Mouse (Mus musculus): ENCODE results near the gene Fos. TPM values are rescaled to one million over a fixed set of nuclear protein-coding genes. Genes with fewer than 3 reads are reported as not detected.

Fos gene
- polyA plus RNA-seq, 1 experiment from 2014 or later = 11.2 TPM

GRCm38 (mm10) chr12:85455065-85456058, 18.3 kb upstream of the Fos start:
- peak overlapping the region; percentile 42 for H3K4me3 ChIP-seq (ENCODE audit: low read depth, low read length)
- ATAC-seq (ENCODE audit: low read depth) (peak; percentile 98), DNase-seq (ENCODE audit: low spot score) (peak; percentile 100)
- WGBS = under 1% methylated on average over 34 of the region's 44 CpGs
- no peaks in the 10 kb centered on the region for H3K27me3 ChIP-seq (replicated peaks; ENCODE audit: control insufficient read depth, insufficient read depth, low read length)
- H3K4me2 ChIP-seq (ENCODE audit: low read depth, low read length) = peak overlapping the region; percentile 82
- peaks cover 30% of the 10 kb centered on the region for H3K4me1 ChIP-seq (ENCODE audit: control insufficient read depth, insufficient read depth, low read length)
- peak overlapping the region; percentile 62 for H3K9ac ChIP-seq (ENCODE audit: low read depth, low read length)
- no peaks in the 10 kb centered on the region for H3K9me3 ChIP-seq (ENCODE audit: control insufficient read depth, low read length)
- H3K36me3 ChIP-seq (ENCODE audit: control insufficient read depth, insufficient read depth, low read length) = no peaks in the 10 kb centered on the region
- peak overlapping the region; percentile 98 for H3K27ac ChIP-seq (replicated peaks; ENCODE audit: low read depth, low read length)

- Histone ChIP-seq H3K27ac (replicated peaks; ENCODE audit: low read depth, low read length) (peak overlapping the region; percentile 98), H3K4me1 (ENCODE audit: control insufficient read depth, insufficient read depth, low read length) (peaks cover 30% of the 10 kb centered on the region)
Measured at GRCm38 (mm10) chr12:85456276-85456675, 17.4 kb upstream of the Fos start.

GRCm38 (mm10) chr12:85456966-85457505, 16.7 kb upstream of the Fos start:
- Histone ChIP-seq H3K4me1 (ENCODE audit: control insufficient read depth, insufficient read depth, low read length) (peaks cover 29% of the 10 kb centered on the region), H3K9ac (ENCODE audit: low read depth, low read length) (no peak overlapping the region), H3K27me3 (replicated peaks; ENCODE audit: control insufficient read depth, insufficient read depth, low read length) (no peaks in the 10 kb centered on the region), H3K4me2 (ENCODE audit: low read depth, low read length) (no peak overlapping the region), H3K4me3 (ENCODE audit: low read depth, low read length) (no peak overlapping the region), H3K36me3 (ENCODE audit: control insufficient read depth, insufficient read depth, low read length) (no peaks in the 10 kb centered on the region), H3K27ac (replicated peaks; ENCODE audit: low read depth, low read length) (no peak overlapping the region), H3K9me3 (ENCODE audit: control insufficient read depth, low read length) (no peaks in the 10 kb centered on the region)
- ATAC-seq (ENCODE audit: low read depth) = no peak
- no peak for DNase-seq (ENCODE audit: low spot score)
- 69% methylated on average over 13 of the region's 13 CpGs for whole genome bisulfite sequencing

More at GRCm38 (mm10) chr12:85456276-85456675, 17.4 kb upstream of the Fos start:
- ATAC-seq (ENCODE audit: low read depth) = no peak
- no peaks in the 10 kb centered on the region for H3K27me3 ChIP-seq (replicated peaks; ENCODE audit: control insufficient read depth, insufficient read depth, low read length)
- H3K36me3 ChIP-seq (ENCODE audit: control insufficient read depth, insufficient read depth, low read length) = no peaks in the 10 kb centered on the region
- no peak for DNase-seq (ENCODE audit: low spot score)
- H3K9me3 ChIP-seq (ENCODE audit: control insufficient read depth, low read length) = no peaks in the 10 kb centered on the region
- peak overlapping the region; percentile 82 for H3K4me2 ChIP-seq (ENCODE audit: low read depth, low read length)
- peak overlapping the region; percentile 62; the same call in 1 of the 2 replicates for H3K9ac ChIP-seq (ENCODE audit: low read depth, low read length)
- peak overlapping the region; percentile 42; the same call in 1 of the 2 replicates for H3K4me3 ChIP-seq (ENCODE audit: low read depth, low read length)
- 36% methylated on average over 4 of the region's 4 CpGs for WGBS

- WGBS = 66% methylated on average over 4 of the region's 4 CpGs
- Histone ChIP-seq H3K4me1 (ENCODE audit: control insufficient read depth, insufficient read depth, low read length) (peaks cover 26% of the 10 kb centered on the region), H3K4me3 (ENCODE audit: low read depth, low read length) (no peak overlapping the region), H3K36me3 (ENCODE audit: control insufficient read depth, insufficient read depth, low read length) (no peaks in the 10 kb centered on the region), H3K27ac (replicated peaks; ENCODE audit: low read depth, low read length) (peak overlapping the region; percentile 49; the same call in 1 of the 2 replicates), H3K27me3 (replicated peaks; ENCODE audit: control insufficient read depth, insufficient read depth, low read length) (no peaks in the 10 kb centered on the region), H3K9me3 (ENCODE audit: control insufficient read depth, low read length) (no peaks in the 10 kb centered on the region), H3K4me2 (ENCODE audit: low read depth, low read length) (no peak overlapping the region), H3K9ac (ENCODE audit: low read depth, low read length) (no peak overlapping the region)
- no peak for ATAC-seq (ENCODE audit: low read depth)
- DNase-seq (ENCODE audit: low spot score) = peak; percentile 77
Measured at GRCm38 (mm10) chr12:85459820-85460219, 13.9 kb upstream of the Fos start.

- Histone ChIP-seq H3K9ac (ENCODE audit: low read depth, low read length) (peak overlapping the region; percentile 39; the same call in 1 of the 2 replicates), H3K4me2 (ENCODE audit: low read depth, low read length) (peak overlapping the region; percentile 41), H3K9me3 (ENCODE audit: control insufficient read depth, low read length) (no peaks in the 10 kb centered on the region), H3K36me3 (ENCODE audit: control insufficient read depth, insufficient read depth, low read length) (no peaks in the 10 kb centered on the region), H3K27ac (replicated peaks; ENCODE audit: low read depth, low read length) (peak overlapping the region; percentile 66), H3K4me1 (ENCODE audit: control insufficient read depth, insufficient read depth, low read length) (peaks cover 17% of the 10 kb centered on the region), H3K27me3 (replicated peaks; ENCODE audit: control insufficient read depth, insufficient read depth, low read length) (no peaks in the 10 kb centered on the region), H3K4me3 (ENCODE audit: low read depth, low read length) (no peak overlapping the region)
- peak; percentile 66 for DNase-seq (ENCODE audit: low spot score)
- peak; percentile 26; the same call in 1 of the 2 replicates for ATAC-seq (ENCODE audit: low read depth)
- 22% methylated on average over 21 of the region's 21 CpGs for WGBS
Measured at GRCm38 (mm10) chr12:85461913-85462663, 11.6 kb upstream of the Fos start.

- ATAC-seq (ENCODE audit: low read depth) = no peak
- 40% methylated on average over 7 of the region's 7 CpGs for whole genome bisulfite sequencing
- H3K27ac ChIP-seq (replicated peaks; ENCODE audit: low read depth, low read length) = peak overlapping the region; percentile 66; the same call in 1 of the 2 replicates
Measured at GRCm38 (mm10) chr12:85462802-85463201, 10.9 kb upstream of the Fos start.

GRCm38 (mm10) chr12:85464431-85464830, 9.3 kb upstream of the Fos start:
- ATAC-seq (ENCODE audit: low read depth) (no peak), DNase-seq (ENCODE audit: low spot score) (no peak)
- Histone ChIP-seq H3K27me3 (replicated peaks; ENCODE audit: control insufficient read depth, insufficient read depth, low read length) (no peaks in the 10 kb centered on the region), H3K4me3 (ENCODE audit: low read depth, low read length) (no peak overlapping the region), H3K9ac (ENCODE audit: low read depth, low read length) (no peak overlapping the region), H3K27ac (replicated peaks; ENCODE audit: low read depth, low read length) (no peak overlapping the region), H3K9me3 (ENCODE audit: control insufficient read depth, low read length) (no peaks in the 10 kb centered on the region), H3K36me3 (ENCODE audit: control insufficient read depth, insufficient read depth, low read length) (no peaks in the 10 kb centered on the region), H3K4me2 (ENCODE audit: low read depth, low read length) (no peak overlapping the region), H3K4me1 (ENCODE audit: control insufficient read depth, insufficient read depth, low read length) (peaks cover 22% of the 10 kb centered on the region)
- 76% methylated on average over 5 of the region's 5 CpGs for whole genome bisulfite sequencing

More at GRCm38 (mm10) chr12:85462802-85463201, 10.9 kb upstream of the Fos start:
- peaks cover 21% of the 10 kb centered on the region for H3K4me1 ChIP-seq (ENCODE audit: control insufficient read depth, insufficient read depth, low read length)
- H3K9ac ChIP-seq (ENCODE audit: low read depth, low read length) = no peak overlapping the region
- H3K27me3 ChIP-seq (replicated peaks; ENCODE audit: control insufficient read depth, insufficient read depth, low read length) = no peaks in the 10 kb centered on the region
- H3K36me3 ChIP-seq (ENCODE audit: control insufficient read depth, insufficient read depth, low read length) = no peaks in the 10 kb centered on the region
- DNase-seq (ENCODE audit: low spot score) = no peak
- H3K4me2 ChIP-seq (ENCODE audit: low read depth, low read length) = 0 out of 2 replicates have a peak overlapping the region, but pooled peaks have one; percentile 41
- no peaks in the 10 kb centered on the region for H3K9me3 ChIP-seq (ENCODE audit: control insufficient read depth, low read length)
- H3K4me3 ChIP-seq (ENCODE audit: low read depth, low read length) = no peak overlapping the region

GRCm38 (mm10) chr12:85464902-85465301, 8.8 kb upstream of the Fos start:
- Histone ChIP-seq H3K36me3 (ENCODE audit: control insufficient read depth, insufficient read depth, low read length) (no peaks in the 10 kb centered on the region), H3K27me3 (replicated peaks; ENCODE audit: control insufficient read depth, insufficient read depth, low read length) (no peaks in the 10 kb centered on the region), H3K27ac (replicated peaks; ENCODE audit: low read depth, low read length) (no peak overlapping the region), H3K9me3 (ENCODE audit: control insufficient read depth, low read length) (no peaks in the 10 kb centered on the region), H3K4me1 (ENCODE audit: control insufficient read depth, insufficient read depth, low read length) (peaks cover 22% of the 10 kb centered on the region), H3K9ac (ENCODE audit: low read depth, low read length) (no peak overlapping the region), H3K4me3 (ENCODE audit: low read depth, low read length) (no peak overlapping the region), H3K4me2 (ENCODE audit: low read depth, low read length) (no peak overlapping the region)
- no peak for ATAC-seq (ENCODE audit: low read depth)
- no peak for DNase-seq (ENCODE audit: low spot score)
- 62% methylated on average over 3 of the region's 3 CpGs for WGBS

Measured in embryonic facial prominence, embryonic 14.5 days (tissue).